Mouse (Mus musculus): ENCODE results near the gene Tomm40. TPM values are rescaled to one million over a fixed set of nuclear protein-coding genes. Genes with fewer than 3 reads are reported as not detected.

Gene Tomm40
- 48.0 TPM for total RNA-seq (2023)

DNA sequence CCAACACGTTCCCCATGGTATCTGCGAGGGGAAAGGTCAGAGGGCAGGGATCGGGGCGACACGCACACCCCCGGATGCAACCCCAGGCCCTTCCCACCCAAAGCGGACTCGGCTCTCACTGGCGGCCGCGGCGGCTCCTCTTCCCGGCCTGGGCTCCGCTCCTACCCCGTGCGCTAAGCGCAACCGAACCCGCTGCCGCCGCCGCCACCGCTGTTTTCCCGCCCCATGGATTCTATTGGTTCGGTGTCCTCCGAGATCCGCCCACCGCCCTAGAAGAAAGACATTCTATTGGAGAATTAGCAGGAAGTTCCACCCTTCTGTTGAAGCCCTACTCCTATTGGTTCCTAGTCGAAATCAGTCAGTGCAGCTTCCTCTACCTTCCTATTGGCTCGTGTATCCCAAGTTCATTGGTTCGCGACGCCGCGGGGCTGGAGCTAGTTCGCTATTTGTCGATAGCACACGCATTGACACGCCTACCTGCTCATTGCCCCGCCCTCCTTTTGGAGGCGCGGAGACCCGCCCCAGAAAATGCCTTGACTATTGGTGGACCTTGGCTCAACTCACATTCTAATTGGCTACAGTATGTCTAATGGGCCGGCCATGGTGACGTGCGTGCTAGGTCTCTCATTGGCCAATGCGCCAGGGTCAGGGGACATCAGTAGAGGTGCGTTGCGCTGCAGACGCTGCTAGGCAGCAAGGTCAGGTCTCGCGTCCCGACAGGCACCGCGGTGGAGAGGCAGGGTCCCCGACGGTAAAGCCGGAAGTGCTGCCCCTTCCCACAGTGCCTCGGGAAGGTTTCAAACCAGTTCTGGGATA lies at the start of gene Tomm40:
Gene Tomm40, minus strand, starts transcription at position 200 of the 816 bp plus-strand sequence.

GRCm38 (mm10) chr7:19750217-19751069 lies 35.2 kb upstream of the Tomm40 start, which contains the start of gene Nectin2:
Gene Nectin2 (minus strand): TSS chr7:19750483.

DNA sequence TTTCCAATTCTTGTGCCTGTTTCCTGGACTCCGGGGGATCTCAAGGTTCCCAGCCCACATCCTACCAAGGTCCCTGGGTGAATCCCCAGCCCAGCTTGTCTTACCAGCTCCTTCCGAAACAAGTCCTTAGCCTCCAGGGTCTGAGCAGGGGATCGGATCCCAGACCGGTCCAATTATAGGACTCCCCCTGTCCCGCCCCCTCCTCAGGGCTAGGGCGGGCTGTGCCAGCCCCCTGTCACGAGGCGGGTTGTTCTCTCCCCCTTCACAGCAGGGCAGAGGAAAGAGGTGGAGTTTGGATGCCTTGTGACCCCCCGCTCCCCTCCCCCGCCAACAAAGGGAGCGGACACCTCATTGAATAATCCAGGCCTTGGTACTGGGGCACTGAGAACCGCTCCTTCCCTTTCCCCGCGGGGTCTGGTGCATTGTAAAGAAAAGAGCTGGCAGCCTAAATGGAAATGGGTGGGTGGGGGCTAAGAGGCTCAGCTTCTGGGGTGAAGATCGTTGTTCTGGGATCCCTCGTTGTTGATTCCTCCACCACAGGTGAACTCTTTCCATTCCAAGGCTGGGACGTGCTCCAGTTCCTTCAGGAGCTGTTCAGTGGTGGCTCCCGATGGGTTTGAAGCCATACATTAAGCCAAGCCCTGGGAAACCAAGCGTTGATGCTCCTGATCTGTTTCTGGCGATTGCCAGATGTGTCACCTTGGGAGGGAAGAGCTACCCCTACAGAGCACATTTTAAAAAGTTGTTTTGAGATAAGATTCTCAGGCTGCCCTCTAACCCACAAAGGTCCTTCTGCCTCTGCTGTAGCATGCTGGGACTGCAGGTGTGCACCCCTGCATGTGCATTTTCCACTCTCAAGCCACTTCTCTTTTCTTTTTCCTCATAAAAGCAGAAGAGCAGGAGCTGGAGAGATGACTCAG lies 16.1 kb downstream of the Tomm40 start, which contains the start of gene Apoe:
Gene Apoe, minus strand, starts transcription at position 282 of the 920 bp plus-strand sequence.

DNA sequence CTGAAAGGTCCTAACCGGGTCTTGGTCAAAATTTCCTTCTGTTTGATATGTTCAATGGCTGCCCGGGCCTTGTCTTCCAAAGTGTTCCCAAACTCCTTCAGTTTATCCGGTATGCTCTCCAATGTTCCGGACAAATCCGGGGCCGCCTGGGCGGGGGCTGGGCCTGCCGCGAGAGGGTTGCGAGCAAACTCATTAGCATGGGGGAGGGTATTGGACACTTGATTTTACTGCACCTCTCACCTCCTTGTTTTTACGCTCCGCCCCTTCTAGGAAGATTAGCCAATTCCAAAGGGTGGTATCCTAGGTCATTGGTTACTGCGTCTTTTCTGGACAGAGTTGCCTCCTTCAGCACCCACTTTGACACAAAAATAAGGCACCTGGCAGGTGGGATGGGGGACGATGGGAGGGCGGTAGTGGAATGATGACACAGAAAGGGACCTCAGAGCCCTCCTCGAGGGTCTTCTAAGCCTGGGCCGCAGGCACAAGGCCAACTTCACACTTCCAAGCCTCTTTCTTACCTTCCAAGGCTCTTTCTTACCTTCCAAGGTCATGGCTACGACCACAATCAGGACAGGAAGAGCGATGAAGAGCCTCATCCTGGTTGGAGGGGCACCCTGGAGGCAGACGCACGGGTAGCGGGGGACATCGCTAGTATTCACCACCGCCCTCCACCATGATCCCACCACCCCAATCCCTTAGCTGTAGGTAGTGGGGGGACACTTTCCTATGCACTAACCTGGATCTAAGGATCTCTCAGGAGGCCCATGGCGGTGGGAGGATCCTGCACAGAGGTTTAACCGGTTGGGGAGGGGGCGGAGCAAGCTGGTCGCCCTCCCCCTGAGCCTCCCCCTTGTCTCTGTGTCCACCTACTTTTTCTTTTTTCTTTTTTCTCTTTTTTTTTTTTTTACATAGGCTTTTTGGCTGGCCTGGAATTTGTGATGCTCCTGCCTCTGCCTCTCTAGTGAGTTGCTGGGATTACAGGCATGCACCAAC lies 23.1 kb downstream of the Tomm40 start, which contains the start of gene Apoc1:
Gene Apoc1, minus strand, starts transcription at position 788 of the 993 bp plus-strand sequence.

GRCm38 (mm10) chr7:19681202-19681694 lies 34.0 kb downstream of the Tomm40 start, which contains the start of the genes Gm44805 and Apoc4:
Gene Gm44805 (minus strand): TSS chr7:19681423.
Gene Apoc4 (minus strand): TSS chr7:19681479.

DNA sequence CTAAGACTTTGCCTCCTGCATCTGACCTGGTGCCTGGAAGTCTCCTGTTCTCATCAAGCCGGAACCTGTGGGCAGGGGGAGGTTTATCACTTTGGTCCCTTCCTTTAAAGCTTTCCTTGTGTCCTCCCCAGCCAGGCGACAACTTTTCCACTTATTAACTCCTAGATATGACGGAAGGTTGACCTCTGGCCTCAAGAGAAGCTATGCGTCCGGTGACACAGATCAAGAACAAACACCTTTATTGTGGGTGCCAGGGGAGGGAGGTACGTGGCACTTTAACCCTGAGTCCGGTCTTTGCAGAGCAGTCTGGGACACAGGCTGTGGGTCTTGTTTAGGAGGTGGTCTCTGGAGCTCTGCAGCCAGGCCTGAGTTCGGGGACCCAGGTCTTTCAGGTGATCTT lies 37.4 kb downstream of the Tomm40 start, which contains the start of gene Apoc2:
Gene Apoc2, minus strand, starts transcription at position 70 of the 400 bp plus-strand sequence.

DNA sequence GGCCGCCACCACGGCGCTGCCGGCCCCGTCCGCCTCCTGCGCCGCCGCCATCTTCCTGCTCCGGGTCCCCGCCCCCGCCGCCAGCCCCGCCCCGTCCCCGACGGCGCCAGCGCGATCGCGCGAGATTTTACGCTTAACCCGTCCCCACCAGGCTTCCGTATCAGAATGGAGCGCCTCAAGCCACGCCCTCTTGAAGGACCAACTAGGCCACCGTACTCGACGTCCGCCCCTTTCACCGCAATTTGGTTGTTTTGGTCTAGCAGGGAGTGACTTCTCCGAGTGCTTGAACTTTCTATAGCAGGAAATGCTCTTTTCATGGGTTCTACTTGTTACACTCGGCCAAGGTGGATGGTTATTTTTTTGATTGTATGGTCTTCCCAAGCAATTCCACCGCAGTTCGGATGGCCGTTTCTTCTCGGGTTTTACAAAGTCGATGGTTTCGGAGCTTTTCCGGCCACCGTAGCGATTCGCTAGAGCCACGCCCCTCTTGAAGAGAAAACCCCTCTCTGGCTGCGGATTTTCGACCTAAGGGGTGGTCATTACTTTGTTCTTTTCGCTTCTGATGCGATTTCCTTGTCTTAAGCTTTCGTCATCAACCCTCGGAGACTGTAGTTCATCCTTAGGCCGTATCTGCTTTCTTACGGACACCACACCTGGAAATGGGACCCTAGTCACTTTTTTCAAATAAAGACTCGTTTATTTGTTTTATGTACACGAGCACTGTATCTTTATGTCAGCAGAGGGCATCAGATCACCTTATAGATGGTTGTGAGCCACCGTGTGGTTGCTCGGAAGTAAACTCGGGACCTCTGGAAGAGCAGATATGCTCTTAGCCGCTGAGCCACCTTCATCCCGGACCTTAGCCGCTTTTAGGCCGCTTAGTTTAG lies 50.0 kb downstream of the Tomm40 start, which contains the start of gene Clptm1:
Gene Clptm1, minus strand, starts transcription at position 79 of the 887 bp plus-strand sequence.

Other genes with a start within 250 kb of the Tomm40 start
- gene Bloc1s3, start 207.1 kb downstream of the Tomm40 start, total RNA-seq (2023): 3.3 TPM
- gene Trappc6a, start 207.0 kb downstream of the Tomm40 start, total RNA-seq (2023): 23.3 TPM
- gene Nkpd1, start 197.6 kb downstream of the Tomm40 start, total RNA-seq (2023): not detected
- gene Ppp1r37, start 152.4 kb downstream of the Tomm40 start, total RNA-seq (2023): 56.4 TPM
- gene Zfp296, start 138.2 kb downstream of the Tomm40 start, total RNA-seq (2023): 1.5 TPM
- 42.3 TPM for gene Gemin7, start 137.8 kb downstream of the Tomm40 start, total RNA-seq (2023)
- 87.2 TPM for gene Clasrp, start 111.0 kb downstream of the Tomm40 start, total RNA-seq (2023)
- 67.9 TPM for gene Relb, start 86.0 kb downstream of the Tomm40 start, total RNA-seq (2023)
- 87.9 TPM for gene Clptm1, start 50.4 kb downstream of the Tomm40 start, total RNA-seq (2023)
- gene Apoc2, start 37.5 kb downstream of the Tomm40 start, total RNA-seq (2023): not detected
- gene Gm44805, start 34.0 kb downstream of the Tomm40 start, total RNA-seq (2023): not detected
- gene Apoc4, start 34.0 kb downstream of the Tomm40 start, total RNA-seq (2023): not detected
- gene Apoc1, start 22.8 kb downstream of the Tomm40 start, total RNA-seq (2023): not detected
- 36.3 TPM for gene Apoe, start 16.2 kb downstream of the Tomm40 start, total RNA-seq (2023)
- 0.38 TPM for gene Nectin2, start 35.0 kb upstream of the Tomm40 start, total RNA-seq (2023)
- gene Bcam, start 55.6 kb upstream of the Tomm40 start, total RNA-seq (2023): 0.23 TPM
- gene Cblc, start 81.4 kb upstream of the Tomm40 start, total RNA-seq (2023): not detected
- gene Bcl3, start 107.3 kb upstream of the Tomm40 start, total RNA-seq (2023): 23.5 TPM
- gene Gm19345, start 136.6 kb upstream of the Tomm40 start, total RNA-seq (2023): not detected
- gene Ceacam16, start 145.9 kb upstream of the Tomm40 start, total RNA-seq (2023): 1.6 TPM
- gene Ceacam19, start 172.5 kb upstream of the Tomm40 start, total RNA-seq (2023): not detected
- 120 TPM for gene Pvr, start 205.7 kb upstream of the Tomm40 start, total RNA-seq (2023)
- gene Igsf23, start 235.3 kb upstream of the Tomm40 start, total RNA-seq (2023): 11.8 TPM
- not detected for gene Ceacam20, start 250.0 kb upstream of the Tomm40 start, total RNA-seq (2023)

All from CD4-positive naive resting alpha-beta T cell, adult 76 days (primary cell).